Mouse (Mus musculus) ES-Bruce4 (cell line): Measurements from ENCODE around the gene Kif13a.

Experiments
- CTCF ChIP-seq: IDR thresholded peaks from one replicate; pipeline ENCODE4 v1.8.1; 2011; ENCODE audit warnings: low read depth, low read length
- POLR2A ChIP-seq: IDR thresholded peaks from one replicate; pipeline ENCODE4 v1.8.1; 2011; ENCODE audit warnings: low read length; ENCODE audit not compliant: insufficient read depth

DNA sequence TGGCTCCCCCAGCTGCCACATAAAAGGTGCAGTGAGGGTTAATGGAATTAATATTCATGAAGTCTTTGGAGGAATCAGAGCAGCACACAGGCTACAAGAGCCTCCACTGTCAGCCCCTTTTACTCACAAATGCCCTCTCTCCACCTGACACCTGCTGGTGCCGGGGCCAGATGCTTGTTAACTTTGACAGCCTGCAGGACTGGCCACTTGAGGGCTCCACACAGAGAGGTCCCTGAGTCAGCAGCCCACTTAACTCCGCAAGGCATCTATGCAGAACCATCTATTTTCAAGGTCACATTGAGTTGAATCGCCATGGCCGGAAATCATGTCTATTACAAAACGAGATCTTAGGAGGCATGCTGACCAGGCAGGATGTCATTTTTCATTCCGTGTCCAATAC lies 57.5 kb downstream of the Kif13a start:
- TF ChIP-seq POLR2A (no peak), CTCF (peak; percentile 23)
